Mouse (Mus musculus) neural tube, embryonic 13.5 days (tissue): ENCODE measurements around the gene Dab2ip. TPM values are rescaled to one million over a fixed set of nuclear protein-coding genes. Genes with fewer than 3 reads are reported as not detected.

Experiments used
- ATAC-seq: fragments of 200-750 bp; cut with Nextera tagmentation; 2 replicates; pipeline ENCODE4 v1.8.0; 2017; ENCODE audit warnings: low read depth, mild to moderate bottlenecking, moderate TSS enrichment, moderate library complexity
- H3K27ac ChIP-seq: fragments of 300-500 bp; sonication (generic); replicated peaks from 2 replicates; pipeline ENCODE4 v1.5.1; 2015; ENCODE audit warnings: moderate library complexity, mild to moderate bottlenecking, inconsistent platforms
- H3K27me3 ChIP-seq: fragments of 300-500 bp; sonication (generic); 2 replicates; pipeline ENCODE4 v1.6.1; 2015; ENCODE audit warnings: mild to moderate bottlenecking, inconsistent platforms
- H3K36me3 ChIP-seq: fragments of 300-500 bp; sonication (generic); 2 replicates; pipeline ENCODE4 v1.6.1; 2015; ENCODE audit warnings: mild to moderate bottlenecking, inconsistent platforms
- H3K4me1 ChIP-seq: fragments of 300-500 bp; sonication (generic); replicated peaks from 2 replicates; pipeline ENCODE4 v1.6.1; 2015; ENCODE audit warnings: inconsistent platforms
- H3K4me2 ChIP-seq: fragments of 300-500 bp; sonication (generic); 2 replicates; pipeline ENCODE4 v1.6.1; 2015; ENCODE audit warnings: inconsistent platforms, mild to moderate bottlenecking, moderate library complexity
- H3K4me3 ChIP-seq: fragments of 300-500 bp; sonication (generic); 2 replicates; pipeline ENCODE4 v1.5.1; 2015; ENCODE audit warnings: mild to moderate bottlenecking, inconsistent platforms
- H3K9ac ChIP-seq: fragments of 300-500 bp; sonication (generic); 2 replicates; pipeline ENCODE4 v1.6.1; 2015; ENCODE audit warnings: moderate library complexity, mild to moderate bottlenecking, inconsistent platforms
- H3K9me3 ChIP-seq: fragments of 300-500 bp; sonication (generic); 2 replicates; pipeline ENCODE4 v1.6.1; 2016; ENCODE audit warnings: inconsistent platforms
- WGBS: fragments of 180-500 bp; shearing (Covaris S2); methylation state at CpG from one replicate; pipeline ENCODE4 v1.1.7; 2015; 5-methylcytosine and 5-hydroxymethylcytosine counted together
- polyA plus RNA-seq: library from polyadenylated mRNA; unstranded; fragments of >200 nt; fragmentation: Nextera tagmentation; extraction: Ambion mirVana; gene quantifications from 2 replicates; pipeline ENCODE4 v1.2.1, GENCODE M21; 2015

The Dab2ip gene
- polyA plus RNA-seq, 1 experiment from 2014 or later = 67.4 TPM

DNA sequence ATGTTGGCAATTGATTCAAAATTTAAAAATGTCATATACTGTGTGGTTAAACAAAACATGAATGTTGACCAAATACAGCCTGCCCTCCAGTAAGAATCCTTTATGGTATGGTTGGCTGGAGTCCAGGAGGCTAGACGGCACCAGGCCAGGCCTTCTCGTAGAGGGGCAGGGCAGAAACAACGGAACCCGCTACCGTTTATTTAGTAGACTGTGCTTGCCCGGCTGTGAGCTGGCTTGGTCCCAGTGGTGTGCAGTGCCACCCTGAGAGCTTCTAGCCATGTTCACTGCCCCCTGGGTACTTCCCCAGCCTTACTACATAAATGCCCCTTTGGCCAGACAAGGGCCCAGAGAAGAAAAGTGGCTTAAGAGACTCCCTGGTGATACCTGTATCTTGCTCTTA, 122.8 kb downstream of the Dab2ip start:
- no peak for ATAC-seq
- H3K27ac ChIP-seq = peak overlapping the region; percentile 84

DNA sequence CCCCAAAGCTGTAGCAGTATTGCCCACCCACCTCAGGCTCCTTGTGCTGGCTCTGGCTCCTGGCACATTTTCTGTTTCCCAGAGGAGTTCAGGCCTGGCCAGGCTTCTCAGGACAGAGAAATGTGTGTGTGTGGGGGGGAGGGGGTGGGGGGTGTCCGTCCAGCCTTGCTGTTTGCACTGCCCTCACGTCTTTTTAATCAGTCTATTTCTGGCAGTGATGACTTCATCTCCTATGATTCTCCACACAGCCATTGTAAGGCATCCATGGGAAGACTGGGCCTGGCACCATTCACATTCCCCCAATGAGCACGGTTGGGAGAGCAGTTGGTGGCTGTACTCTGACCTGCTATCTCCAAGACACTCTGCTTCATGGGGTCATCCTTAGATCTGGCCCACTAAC, 125.9 kb downstream of the Dab2ip start:
- no peak overlapping the region for H3K4me3 ChIP-seq
- H3K36me3 ChIP-seq = no peaks in the 10 kb centered on the region
- 24% methylated on average over 3 of the region's 3 CpGs for WGBS
- peaks cover 99% of the 10 kb centered on the region for H3K4me1 ChIP-seq
- H3K27ac ChIP-seq = peak overlapping the region; percentile 75
- no peaks in the 10 kb centered on the region for H3K27me3 ChIP-seq
- no peak for ATAC-seq
- peak overlapping the region; percentile 19; the same call in 1 of the 2 replicates for H3K9ac ChIP-seq
- H3K9me3 ChIP-seq = no peaks in the 10 kb centered on the region
- H3K4me2 ChIP-seq = no peak overlapping the region

More for the DNA sequence above, 122.8 kb downstream of the Dab2ip start:
- H3K27me3 ChIP-seq = no peaks in the 10 kb centered on the region
- H3K9ac ChIP-seq = no peak overlapping the region
- no peak overlapping the region for H3K4me3 ChIP-seq
- no peaks in the 10 kb centered on the region for H3K36me3 ChIP-seq
- no peaks in the 10 kb centered on the region for H3K9me3 ChIP-seq
- H3K4me1 ChIP-seq = peaks cover 99% of the 10 kb centered on the region
- 39% methylated on average over 6 of the region's 6 CpGs for WGBS
- no peak overlapping the region for H3K4me2 ChIP-seq

DNA sequence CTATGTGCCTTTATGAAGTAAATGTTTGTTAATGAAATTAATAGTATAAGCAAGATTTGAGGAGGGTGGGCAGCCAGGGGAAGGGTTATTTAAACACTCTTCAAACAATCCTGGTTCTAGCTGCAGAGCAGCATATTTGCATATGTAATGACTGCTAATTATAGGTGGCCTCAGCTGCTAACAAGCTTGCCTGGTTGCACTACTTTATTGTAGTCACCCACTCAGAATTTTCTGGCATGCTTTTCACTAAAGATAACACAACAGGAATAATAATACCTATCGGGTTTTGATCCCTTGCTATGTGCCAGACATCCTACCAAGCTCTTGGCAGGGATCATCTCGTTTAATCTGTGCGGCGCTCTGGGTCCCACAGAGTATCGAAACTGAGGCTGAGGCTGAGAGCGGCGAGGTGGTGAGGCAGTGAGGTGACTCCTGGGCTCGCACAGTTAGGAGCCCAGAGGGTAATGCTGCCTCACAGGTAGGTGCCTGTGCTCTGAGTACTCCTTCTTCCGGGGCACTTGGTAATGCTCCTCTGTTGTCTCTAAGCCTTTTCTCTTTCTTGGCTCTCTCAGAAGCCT, 126.8 kb downstream of the Dab2ip start:
- Histone ChIP-seq H3K4me3 (no peak overlapping the region), H3K4me1 (peaks cover 99% of the 10 kb centered on the region), H3K36me3 (no peaks in the 10 kb centered on the region), H3K27me3 (no peaks in the 10 kb centered on the region), H3K9me3 (no peaks in the 10 kb centered on the region), H3K9ac (no peak overlapping the region), H3K27ac (peak overlapping the region; percentile 75), H3K4me2 (no peak overlapping the region)
- ATAC-seq = no peak
- 40% methylated on average over 9 of the region's 9 CpGs for WGBS

DNA sequence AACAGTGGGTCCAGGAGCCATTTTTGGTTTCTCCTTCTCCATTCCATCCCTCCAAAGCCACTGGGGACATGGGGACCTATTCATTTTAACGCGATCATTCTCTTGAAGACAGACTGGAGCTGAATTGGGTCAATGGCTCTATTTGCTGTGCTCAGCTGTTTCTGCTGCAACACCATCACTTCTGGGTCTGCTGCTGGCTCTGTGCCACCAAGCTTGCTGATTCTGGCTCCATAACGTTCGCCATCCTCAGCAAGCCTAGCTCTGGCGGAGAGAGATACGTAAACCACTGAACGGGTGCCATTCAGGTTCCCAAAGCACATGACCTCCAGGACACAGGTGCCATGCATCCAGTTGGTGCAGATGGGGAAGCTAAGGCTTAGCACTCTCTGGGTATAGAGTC, 128.0 kb downstream of the Dab2ip start:
- H3K9me3 ChIP-seq = no peaks in the 10 kb centered on the region
- H3K27ac ChIP-seq = peak overlapping the region; percentile 75
- H3K4me3 ChIP-seq = no peak overlapping the region
- H3K4me2 ChIP-seq = no peak overlapping the region
- no peaks in the 10 kb centered on the region for H3K27me3 ChIP-seq
- ATAC-seq = no peak
- no peak overlapping the region for H3K9ac ChIP-seq
- H3K4me1 ChIP-seq = peaks cover 99% of the 10 kb centered on the region
- no peaks in the 10 kb centered on the region for H3K36me3 ChIP-seq
- WGBS = 53% methylated on average over 7 of the region's 7 CpGs

DNA sequence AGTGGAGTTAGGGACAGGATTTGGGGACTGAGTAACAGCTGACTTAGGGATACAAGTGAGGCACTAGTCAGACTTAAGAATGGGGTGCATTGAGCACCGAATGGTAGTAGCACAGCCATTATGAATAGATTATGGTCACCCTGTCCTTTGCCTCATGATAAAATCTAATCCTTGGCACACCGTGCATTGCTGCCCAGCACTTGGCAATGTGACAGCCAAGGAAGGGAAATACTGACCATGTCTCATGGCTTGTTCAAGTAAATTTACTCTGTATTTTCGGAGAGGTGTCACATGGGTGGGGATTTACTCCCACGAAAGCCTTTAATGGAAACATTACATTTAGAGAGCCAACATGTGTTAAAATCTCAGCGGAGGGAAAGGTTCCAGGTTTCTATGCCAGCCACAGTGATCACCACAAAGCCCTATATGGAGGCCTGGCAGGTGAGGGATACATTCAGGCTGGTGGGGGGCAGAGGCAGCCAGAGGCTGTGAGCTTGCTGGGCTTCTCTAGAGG, 129.5 kb downstream of the Dab2ip start:
- Histone ChIP-seq H3K9ac (no peak overlapping the region), H3K4me3 (no peak overlapping the region), H3K27me3 (no peaks in the 10 kb centered on the region), H3K9me3 (no peaks in the 10 kb centered on the region), H3K4me2 (no peak overlapping the region), H3K36me3 (no peaks in the 10 kb centered on the region), H3K27ac (peak overlapping the region; percentile 25; the same call in 1 of the 2 replicates), H3K4me1 (peaks cover 99% of the 10 kb centered on the region)
- no peak for ATAC-seq
- 84% methylated on average over 5 of the region's 5 CpGs for WGBS

DNA sequence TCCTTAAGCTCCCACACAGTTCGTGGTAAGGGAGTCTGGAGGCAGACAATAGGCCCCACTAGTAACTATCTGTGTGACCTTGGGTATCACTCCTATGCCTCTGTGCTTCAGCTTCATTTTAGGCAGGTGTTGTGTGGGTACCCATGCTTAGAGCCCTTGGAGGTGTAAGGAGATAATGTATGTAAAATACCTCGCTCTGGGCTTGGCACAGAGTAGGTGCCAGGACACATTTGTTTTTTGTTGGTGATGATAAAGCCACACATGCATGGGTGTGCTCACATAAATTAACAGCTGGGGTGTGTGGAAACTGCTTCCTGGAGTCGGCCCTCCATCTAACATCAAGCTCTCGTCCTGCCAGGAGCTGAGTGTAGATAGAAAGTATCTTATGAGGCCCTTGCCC, 130.1 kb downstream of the Dab2ip start:
- Histone ChIP-seq H3K27ac (peak overlapping the region; percentile 25; the same call in 1 of the 2 replicates), H3K4me3 (no peak overlapping the region), H3K9ac (no peak overlapping the region), H3K27me3 (no peaks in the 10 kb centered on the region), H3K4me1 (peaks cover 100% of the 10 kb centered on the region), H3K36me3 (no peaks in the 10 kb centered on the region), H3K9me3 (no peaks in the 10 kb centered on the region), H3K4me2 (no peak overlapping the region)
- WGBS = 70% methylated on average over 4 of the region's 4 CpGs
- no peak for ATAC-seq

DNA sequence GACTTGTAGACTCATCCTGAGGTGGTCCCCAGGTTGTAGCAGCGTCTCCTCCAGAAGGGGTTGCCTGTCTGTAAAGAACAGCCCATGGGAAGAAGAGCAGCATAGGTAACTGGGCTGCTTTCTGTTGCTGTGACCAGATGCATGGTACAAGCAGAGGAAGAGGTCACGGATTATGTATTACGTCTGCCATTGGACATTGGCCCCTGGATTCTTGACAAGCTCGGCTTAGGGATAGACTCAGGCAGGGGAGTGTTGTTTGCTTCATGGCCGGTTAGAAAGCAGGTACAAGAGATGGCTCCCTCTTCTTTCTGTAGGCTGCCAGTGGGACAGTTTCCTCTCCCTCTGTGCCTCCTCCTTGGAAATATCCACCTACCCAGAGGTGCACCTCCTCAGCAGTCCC, 130.5 kb downstream of the Dab2ip start:
- H3K36me3 ChIP-seq = no peaks in the 10 kb centered on the region
- no peak overlapping the region for H3K27ac ChIP-seq
- H3K4me2 ChIP-seq = no peak overlapping the region
- H3K9me3 ChIP-seq = no peaks in the 10 kb centered on the region
- H3K4me3 ChIP-seq = no peak overlapping the region
- ATAC-seq = no peak
- WGBS = 91% methylated on average over 5 of the region's 5 CpGs
- peaks cover 100% of the 10 kb centered on the region for H3K4me1 ChIP-seq
- H3K9ac ChIP-seq = no peak overlapping the region
- no peaks in the 10 kb centered on the region for H3K27me3 ChIP-seq

DNA sequence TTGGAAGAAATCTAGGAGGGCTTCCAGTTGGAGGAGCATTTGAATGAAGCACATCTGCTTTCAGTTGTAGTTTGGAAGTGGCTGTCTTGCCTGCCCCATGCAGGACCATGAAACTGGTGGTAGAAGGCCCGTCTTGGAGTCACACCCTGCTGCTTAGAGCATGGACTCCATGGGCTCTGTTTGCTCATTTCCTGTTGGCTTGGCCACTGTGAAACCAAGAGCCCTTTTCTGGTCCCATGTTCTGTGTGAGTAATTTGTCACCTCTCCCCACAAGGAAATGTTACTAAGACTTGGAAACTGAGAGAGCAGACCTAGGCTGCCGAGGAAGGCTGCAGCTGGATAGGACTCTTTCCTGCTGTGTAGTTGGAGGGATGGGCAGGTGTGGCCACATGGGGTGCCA, 131.8 kb downstream of the Dab2ip start:
- Histone ChIP-seq H3K36me3 (no peaks in the 10 kb centered on the region), H3K9me3 (no peaks in the 10 kb centered on the region), H3K9ac (no peak overlapping the region), H3K27ac (peak overlapping the region; percentile 35; the same call in 1 of the 2 replicates), H3K4me2 (no peak overlapping the region), H3K4me3 (no peak overlapping the region), H3K27me3 (no peaks in the 10 kb centered on the region), H3K4me1 (peaks cover 99% of the 10 kb centered on the region)
- WGBS = 75% methylated on average over 2 of the region's 2 CpGs
- no peak for ATAC-seq

DNA sequence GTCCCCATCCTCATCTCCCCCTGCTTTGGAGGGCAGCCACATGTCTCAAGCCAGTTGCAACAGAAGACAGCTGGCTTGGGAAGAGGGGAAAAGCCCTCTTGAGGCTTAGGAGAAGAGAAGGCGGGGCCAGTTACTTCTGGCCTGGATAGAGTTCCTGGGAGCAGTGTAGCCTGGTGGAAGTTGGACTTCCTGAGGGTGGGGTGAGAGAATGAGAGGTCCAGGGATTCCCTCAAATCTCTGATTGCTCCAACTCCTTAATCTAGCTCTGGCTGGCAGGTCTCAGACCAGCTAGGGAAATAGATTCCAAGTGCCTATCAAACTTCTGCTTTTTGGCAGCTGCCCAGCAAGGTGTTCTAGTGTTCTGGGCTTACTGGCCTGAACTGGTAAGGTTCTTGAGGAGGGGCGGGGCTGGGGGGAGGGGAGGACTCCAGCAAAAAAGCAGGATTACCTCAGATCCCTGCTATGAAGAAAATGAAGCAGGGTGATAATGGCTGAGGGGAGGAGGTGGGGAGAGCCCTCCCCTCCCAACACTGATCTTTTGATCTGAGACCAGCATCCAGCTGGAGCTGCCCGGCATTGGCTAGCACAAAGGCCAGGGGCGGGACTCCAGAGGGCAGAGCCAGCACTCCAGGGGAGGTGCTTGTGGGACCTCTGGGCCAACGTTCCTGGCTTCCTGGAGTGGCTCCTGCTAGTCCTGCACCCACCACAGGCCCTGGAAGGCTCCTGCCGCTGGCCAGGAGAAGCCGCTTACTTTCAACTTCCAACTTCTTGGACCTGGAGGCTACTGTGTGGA, 133.4 kb downstream of the Dab2ip start:
- ATAC-seq = 0 out of 2 replicates have a peak, but pooled peaks have one; percentile 18
- Histone ChIP-seq H3K27me3 (no peaks in the 10 kb centered on the region), H3K36me3 (no peaks in the 10 kb centered on the region), H3K4me2 (no peak overlapping the region), H3K9ac (no peak overlapping the region; the same call in 1 of the 2 replicates), H3K9me3 (no peaks in the 10 kb centered on the region), H3K4me1 (peaks cover 99% of the 10 kb centered on the region), H3K4me3 (no peak overlapping the region), H3K27ac (peak overlapping the region; percentile 35; the same call in 1 of the 2 replicates)
- 28% methylated on average over 7 of the region's 7 CpGs for WGBS

DNA sequence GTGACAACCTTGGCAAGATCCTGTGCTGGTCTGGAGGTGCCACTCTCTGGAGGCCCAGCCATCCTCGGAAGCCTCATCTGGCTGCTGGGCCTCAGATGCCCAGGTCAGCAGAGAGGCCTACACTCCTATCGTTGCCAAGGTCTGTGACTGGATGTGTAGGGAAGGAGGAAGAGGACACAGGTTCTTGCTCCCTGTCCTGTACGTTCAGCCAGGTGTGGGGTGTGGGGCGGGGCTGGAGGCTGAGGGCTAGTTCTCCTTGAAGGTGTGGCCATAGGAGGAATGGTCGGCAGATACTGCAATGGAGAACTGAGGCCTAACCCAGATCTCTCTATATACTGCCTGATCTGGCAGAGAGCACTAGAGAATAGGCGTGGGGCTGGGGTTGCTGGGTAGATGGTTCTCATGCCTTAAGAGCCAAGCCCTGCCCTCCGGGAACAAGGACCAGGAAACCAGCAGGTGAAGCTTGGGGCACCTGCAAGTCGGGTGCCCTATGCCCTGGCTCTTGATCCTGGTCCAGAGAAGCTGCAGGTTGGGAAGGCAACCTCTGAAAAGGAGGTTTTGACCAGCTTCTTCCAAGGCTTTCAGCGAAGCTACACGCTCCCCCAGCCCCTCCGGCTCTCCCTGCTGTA, 134.3 kb downstream of the Dab2ip start:
- 87% methylated on average over 11 of the region's 11 CpGs for WGBS
- H3K27ac ChIP-seq = no peak overlapping the region
- no peak overlapping the region for H3K4me3 ChIP-seq
- H3K4me2 ChIP-seq = no peak overlapping the region
- no peak overlapping the region for H3K9ac ChIP-seq
- H3K9me3 ChIP-seq = no peaks in the 10 kb centered on the region
- no peaks in the 10 kb centered on the region for H3K27me3 ChIP-seq
- no peaks in the 10 kb centered on the region for H3K36me3 ChIP-seq
- H3K4me1 ChIP-seq = peaks cover 99% of the 10 kb centered on the region
- ATAC-seq = no peak

DNA sequence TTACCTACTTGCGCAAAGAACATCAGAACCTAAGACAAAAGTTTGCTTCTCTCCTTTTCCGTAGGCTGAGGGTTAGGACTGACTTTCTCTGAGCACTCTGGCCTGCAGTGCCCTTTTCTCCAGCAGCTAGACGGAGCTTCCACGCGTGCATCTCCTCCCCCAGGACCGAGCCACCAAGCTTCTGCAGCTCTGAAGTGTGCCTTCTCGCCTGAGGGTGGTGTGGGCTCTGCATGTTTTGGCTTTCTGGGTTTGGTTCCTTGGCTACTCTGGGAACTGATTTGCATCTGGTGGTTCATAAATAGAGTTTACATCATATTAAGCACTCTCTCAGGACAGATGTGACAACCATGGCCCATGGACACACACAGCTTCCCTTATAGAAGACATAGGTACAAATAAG, 135.0 kb downstream of the Dab2ip start:
- ATAC-seq = no peak
- 83% methylated on average over 7 of the region's 7 CpGs for WGBS

DNA sequence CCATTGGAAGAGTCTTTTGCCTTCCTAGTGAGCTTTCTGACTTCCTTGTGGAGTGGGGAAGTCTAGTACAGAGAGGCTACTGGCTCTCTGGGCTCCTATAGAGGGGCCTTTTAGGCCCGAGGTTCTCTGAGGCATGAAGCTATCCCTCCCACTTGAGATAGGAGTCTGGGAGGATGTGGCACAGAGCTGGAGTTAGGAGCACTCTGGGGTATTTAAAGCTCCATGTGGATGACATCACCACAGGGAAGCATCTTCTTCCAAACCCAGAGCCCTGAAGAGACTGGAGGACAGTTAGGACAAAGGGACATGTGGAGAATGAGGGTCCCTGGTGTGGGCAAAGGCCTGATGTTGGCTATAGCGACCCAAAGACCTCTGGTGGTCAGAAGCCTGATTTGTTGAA, 136.0 kb downstream of the Dab2ip start:
- Histone ChIP-seq H3K9me3 (no peaks in the 10 kb centered on the region), H3K4me1 (peaks cover 94% of the 10 kb centered on the region), H3K4me3 (no peak overlapping the region), H3K27ac (no peak overlapping the region), H3K9ac (no peak overlapping the region), H3K36me3 (no peaks in the 10 kb centered on the region), H3K4me2 (no peak overlapping the region), H3K27me3 (no peaks in the 10 kb centered on the region)
- WGBS = 59% methylated on average over 2 of the region's 2 CpGs
- no peak for ATAC-seq

More for the DNA sequence above, 135.0 kb downstream of the Dab2ip start:
- Histone ChIP-seq H3K9ac (no peak overlapping the region), H3K9me3 (no peaks in the 10 kb centered on the region), H3K4me2 (no peak overlapping the region), H3K4me1 (peaks cover 98% of the 10 kb centered on the region), H3K4me3 (no peak overlapping the region), H3K27me3 (no peaks in the 10 kb centered on the region), H3K27ac (no peak overlapping the region), H3K36me3 (no peaks in the 10 kb centered on the region)
